Mouse (Mus musculus): ENCODE data around the gene Hk2.
"Not testable (repeated sequence)": the region's sequence is repeated elsewhere in the genome, so short reads cannot be mapped to it uniquely, and the experiment has no call there.

Hk2 gene

DNA sequence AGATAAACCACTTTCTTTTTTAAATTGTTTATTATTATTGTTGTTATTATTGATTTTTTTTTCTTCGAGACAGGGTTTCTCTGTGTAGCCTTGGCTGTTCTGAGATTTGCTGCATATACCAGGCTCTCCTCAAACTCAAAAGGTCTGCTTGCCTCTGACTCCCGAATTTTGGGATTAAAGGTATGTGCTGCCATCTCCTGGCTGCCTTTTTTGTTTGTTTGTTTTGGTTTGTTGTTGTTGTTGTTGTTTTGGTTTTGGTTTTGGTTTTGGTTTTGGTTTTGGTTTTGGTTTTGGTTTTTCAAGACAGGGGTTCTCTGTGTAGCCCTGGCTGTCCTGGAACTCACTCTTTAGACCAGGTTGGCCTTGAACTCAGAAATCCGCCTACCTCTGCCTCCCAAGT, 96.6 kb downstream of the Hk2 start:
- not testable (repeated sequence) for DNase-seq

All from cerebellum, adult 11 months (tissue).